Mouse (Mus musculus): ENCODE data around the gene Mcpt4. TPM values are rescaled to one million over a fixed set of nuclear protein-coding genes. Genes with fewer than 3 reads are reported as not detected.

Mcpt4 gene
- polyA plus RNA-seq, 1 experiment from 2014 or later = not detected

- whole genome bisulfite sequencing = 66% methylated on average over 3 of the region's 3 CpGs
- no peak for DNase-seq (ENCODE audit: low spot score)
- Histone ChIP-seq H3K27ac (no peak overlapping the region), H3K36me3 (replicated peaks; ENCODE audit: control insufficient read depth, insufficient read depth) (no peaks in the 10 kb centered on the region), H3K9me3 (ENCODE audit: control insufficient read depth, low read length) (no peaks in the 10 kb centered on the region), H3K4me3 (replicated peaks; ENCODE audit: low read length) (no peak overlapping the region), H3K4me1 (replicated peaks; ENCODE audit: control insufficient read depth, insufficient read depth, low read length) (no peaks in the 10 kb centered on the region), H3K27me3 (ENCODE audit: control insufficient read depth, insufficient read depth, low read length) (no peaks in the 10 kb centered on the region), H3K9ac (no peak overlapping the region), H3K4me2 (replicated peaks) (no peak overlapping the region)
- ATAC-seq (ENCODE audit: low FRiP score) = no peak
Measured at GRCm38 (mm10) chr14:56013147-56013546, 49.0 kb downstream of the Mcpt4 start.

Small RNAs within 50 kb of the gene (microRNA-seq; reads per million reads assigned to microRNA genes)
- not detected for gene Mir6949

Other genes with a start within 250 kb of the Mcpt4 start
- 9.4 and 10.1 TPM in 2 replicates for gene Nfatc4, start 239.2 kb downstream of the Mcpt4 start, polyA plus RNA-seq (2014; fragmentation: Nextera tagmentation; extraction: Ambion mirVana)
- gene Nynrin, start 208.3 kb downstream of the Mcpt4 start, polyA plus RNA-seq (2014; fragmentation: Nextera tagmentation; extraction: Ambion mirVana) = 10.8 and 11.7 TPM in 2 replicates
- gene Cbln3, start 177.9 kb downstream of the Mcpt4 start, polyA plus RNA-seq (2014; fragmentation: Nextera tagmentation; extraction: Ambion mirVana) = 0.51 and 0.56 TPM in 2 replicates
- gene Khnyn, start 177.4 kb downstream of the Mcpt4 start, polyA plus RNA-seq (2014; fragmentation: Nextera tagmentation; extraction: Ambion mirVana) = 6.6 and 7.0 TPM in 2 replicates
- gene Sdr39u1, start 162.0 kb downstream of the Mcpt4 start, polyA plus RNA-seq (2014; fragmentation: Nextera tagmentation; extraction: Ambion mirVana) = 131 and 138 TPM in 2 replicates
- 0.60 TPM in 1 of 2 replicates, not detected in the other for gene Cma1, start 117.6 kb downstream of the Mcpt4 start, polyA plus RNA-seq (2014; fragmentation: Nextera tagmentation; extraction: Ambion mirVana)
- gene Cma2, start 111.3 kb downstream of the Mcpt4 start, polyA plus RNA-seq (2014; fragmentation: Nextera tagmentation; extraction: Ambion mirVana) = not detected in 2 replicates
- not detected in 2 replicates for gene Mcpt1, start 44.3 kb downstream of the Mcpt4 start, polyA plus RNA-seq (2014; fragmentation: Nextera tagmentation; extraction: Ambion mirVana)
- gene Mcpt9, start 31.8 kb downstream of the Mcpt4 start, polyA plus RNA-seq (2014; fragmentation: Nextera tagmentation; extraction: Ambion mirVana) = not detected in 2 replicates
- not detected in 2 replicates for gene Mcpt2, start 20.3 kb downstream of the Mcpt4 start, polyA plus RNA-seq (2014; fragmentation: Nextera tagmentation; extraction: Ambion mirVana)
- gene Mcpt8, start 23.0 kb upstream of the Mcpt4 start, polyA plus RNA-seq (2014; fragmentation: Nextera tagmentation; extraction: Ambion mirVana) = not detected in 2 replicates
- not detected in 2 replicates for gene Ctsg, start 40.3 kb upstream of the Mcpt4 start, polyA plus RNA-seq (2014; fragmentation: Nextera tagmentation; extraction: Ambion mirVana)
- gene Gzme, start 58.3 kb upstream of the Mcpt4 start, polyA plus RNA-seq (2014; fragmentation: Nextera tagmentation; extraction: Ambion mirVana) = not detected in 2 replicates
- gene Gzmd, start 70.3 kb upstream of the Mcpt4 start, polyA plus RNA-seq (2014; fragmentation: Nextera tagmentation; extraction: Ambion mirVana) = not detected in 2 replicates
- gene Gzmg, start 97.3 kb upstream of the Mcpt4 start, polyA plus RNA-seq (2014; fragmentation: Nextera tagmentation; extraction: Ambion mirVana) = not detected in 2 replicates
- not detected in 2 replicates for gene Gzmn, start 112.3 kb upstream of the Mcpt4 start, polyA plus RNA-seq (2014; fragmentation: Nextera tagmentation; extraction: Ambion mirVana)
- gene Gzmf, start 149.1 kb upstream of the Mcpt4 start, polyA plus RNA-seq (2014; fragmentation: Nextera tagmentation; extraction: Ambion mirVana) = not detected in 2 replicates
- gene Gzmc, start 172.3 kb upstream of the Mcpt4 start, polyA plus RNA-seq (2014; fragmentation: Nextera tagmentation; extraction: Ambion mirVana) = not detected in 2 replicates
- not detected in 2 replicates for gene Gzmb, start 199.9 kb upstream of the Mcpt4 start, polyA plus RNA-seq (2014; fragmentation: Nextera tagmentation; extraction: Ambion mirVana)

Data from hindbrain, embryonic 14.5 days (tissue).